Mouse (Mus musculus): ENCODE results near the gene Klk7. TPM values are rescaled to one million over a fixed set of nuclear protein-coding genes. Genes with fewer than 3 reads are reported as not detected.

Gene Klk7
- polyA plus RNA-seq, 1 experiment from 2014 or later = not detected

- no peak overlapping the region for H3K9ac ChIP-seq
- no peak overlapping the region for H3K4me3 ChIP-seq
- ATAC-seq (ENCODE audit: insufficient number of reproducible peaks, insufficient read depth, low FRiP score, low TSS enrichment) = no peak
- no peak overlapping the region for H3K27ac ChIP-seq
- H3K36me3 ChIP-seq = no peaks in the 10 kb centered on the region
- H3K4me1 ChIP-seq = no peaks in the 10 kb centered on the region
- H3K27me3 ChIP-seq = no peaks in the 10 kb centered on the region
- H3K9me3 ChIP-seq = no peaks in the 10 kb centered on the region; the same call in 1 of the 2 replicates
- H3K4me2 ChIP-seq (replicated peaks) = no peak overlapping the region
- WGBS = 82% methylated on average over 9 of the region's 9 CpGs
These were observed 43.7 kb downstream of the Klk7 start for GRCm38 (mm10) chr7:43854642-43855380.

GRCm38 (mm10) chr7:43855709-43856108 is 44.6 kb downstream of the Klk7 start:
- WGBS = 71% methylated on average over 3 of the region's 3 CpGs
- no peak for ATAC-seq (ENCODE audit: insufficient number of reproducible peaks, insufficient read depth, low FRiP score, low TSS enrichment)

GRCm38 (mm10) chr7:43856307-43856706 is 45.2 kb downstream of the Klk7 start:
- Histone ChIP-seq H3K4me2 (replicated peaks) (no peak overlapping the region), H3K4me1 (no peaks in the 10 kb centered on the region), H3K27me3 (no peaks in the 10 kb centered on the region), H3K9ac (no peak overlapping the region), H3K4me3 (no peak overlapping the region), H3K36me3 (no peaks in the 10 kb centered on the region), H3K27ac (no peak overlapping the region), H3K9me3 (no peaks in the 10 kb centered on the region; the same call in 1 of the 2 replicates)
- 80% methylated on average over 7 of the region's 7 CpGs for WGBS
- ATAC-seq (ENCODE audit: insufficient number of reproducible peaks, insufficient read depth, low FRiP score, low TSS enrichment) = no peak

More at GRCm38 (mm10) chr7:43855709-43856108, 44.6 kb downstream of the Klk7 start:
- no peak overlapping the region for H3K4me3 ChIP-seq
- H3K4me1 ChIP-seq = no peaks in the 10 kb centered on the region
- no peak overlapping the region for H3K27ac ChIP-seq
- no peak overlapping the region for H3K4me2 ChIP-seq (replicated peaks)
- H3K9me3 ChIP-seq = no peaks in the 10 kb centered on the region; the same call in 1 of the 2 replicates
- no peaks in the 10 kb centered on the region for H3K27me3 ChIP-seq
- no peak overlapping the region for H3K9ac ChIP-seq
- H3K36me3 ChIP-seq = no peaks in the 10 kb centered on the region

GRCm38 (mm10) chr7:43857501-43857900 is 46.4 kb downstream of the Klk7 start:
- H3K27me3 ChIP-seq = no peaks in the 10 kb centered on the region
- H3K36me3 ChIP-seq = no peaks in the 10 kb centered on the region
- no peaks in the 10 kb centered on the region for H3K9me3 ChIP-seq
- ATAC-seq (ENCODE audit: insufficient number of reproducible peaks, insufficient read depth, low FRiP score, low TSS enrichment) = no peak
- H3K4me1 ChIP-seq = no peaks in the 10 kb centered on the region
- H3K4me2 ChIP-seq (replicated peaks) = no peak overlapping the region
- H3K4me3 ChIP-seq = no peak overlapping the region
- H3K9ac ChIP-seq = no peak overlapping the region
- 94% methylated on average over 12 of the region's 12 CpGs for WGBS
- H3K27ac ChIP-seq = no peak overlapping the region

- Histone ChIP-seq H3K9me3 (no peaks in the 10 kb centered on the region), H3K27ac (no peak overlapping the region), H3K4me1 (no peaks in the 10 kb centered on the region), H3K4me3 (no peak overlapping the region), H3K4me2 (replicated peaks) (no peak overlapping the region), H3K9ac (no peak overlapping the region), H3K36me3 (no peaks in the 10 kb centered on the region), H3K27me3 (no peaks in the 10 kb centered on the region)
- 79% methylated on average over 8 of the region's 8 CpGs for WGBS
- no peak for ATAC-seq (ENCODE audit: insufficient number of reproducible peaks, insufficient read depth, low FRiP score, low TSS enrichment)
These were observed 49.3 kb downstream of the Klk7 start for GRCm38 (mm10) chr7:43860411-43860810.

Other genes starting within 250 kb of the Klk7 start
- 6.1 and 6.5 TPM in 2 replicates for gene Zfp658, start 249.0 kb upstream of the Klk7 start, polyA plus RNA-seq (2016; fragmentation: Nextera tagmentation; extraction: Ambion mirVana)
- 15.1 and 16.5 TPM in 2 replicates for gene Zfp719, start 231.7 kb upstream of the Klk7 start, polyA plus RNA-seq (2016; fragmentation: Nextera tagmentation; extraction: Ambion mirVana)
- 0.31 and 0.56 TPM in 2 replicates for gene Zfp819, start 204.1 kb upstream of the Klk7 start, polyA plus RNA-seq (2016; fragmentation: Nextera tagmentation; extraction: Ambion mirVana)
- gene Ceacam18, start 176.6 kb upstream of the Klk7 start, polyA plus RNA-seq (2016; fragmentation: Nextera tagmentation; extraction: Ambion mirVana) = not detected in 2 replicates
- 0.31 and 0.39 TPM in 2 replicates for gene Siglece, start 151.1 kb upstream of the Klk7 start, polyA plus RNA-seq (2016; fragmentation: Nextera tagmentation; extraction: Ambion mirVana)
- gene Ctu1, start 139.3 kb upstream of the Klk7 start, polyA plus RNA-seq (2016; fragmentation: Nextera tagmentation; extraction: Ambion mirVana) = 16.6 and 18.1 TPM in 2 replicates
- gene Klk14, start 120.9 kb upstream of the Klk7 start, polyA plus RNA-seq (2016; fragmentation: Nextera tagmentation; extraction: Ambion mirVana) = not detected in 2 replicates
- gene Klk13, start 98.7 kb upstream of the Klk7 start, polyA plus RNA-seq (2016; fragmentation: Nextera tagmentation; extraction: Ambion mirVana) = 0.36 and 0.73 TPM in 2 replicates
- gene Klk12, start 42.4 kb upstream of the Klk7 start, polyA plus RNA-seq (2016; fragmentation: Nextera tagmentation; extraction: Ambion mirVana) = not detected in 2 replicates
- 0.13 and 0.27 TPM in 2 replicates for gene Klk11, start 36.7 kb upstream of the Klk7 start, polyA plus RNA-seq (2016; fragmentation: Nextera tagmentation; extraction: Ambion mirVana)
- 0.46 and 0.87 TPM in 2 replicates for gene Klk10, start 30.3 kb upstream of the Klk7 start, polyA plus RNA-seq (2016; fragmentation: Nextera tagmentation; extraction: Ambion mirVana)
- gene Klk9, start 19.4 kb upstream of the Klk7 start, polyA plus RNA-seq (2016; fragmentation: Nextera tagmentation; extraction: Ambion mirVana) = 0.14 TPM in 1 of 2 replicates, not detected in the other
- 14.5 and 17.2 TPM in 2 replicates for gene Klk8, start 13.7 kb upstream of the Klk7 start, polyA plus RNA-seq (2016; fragmentation: Nextera tagmentation; extraction: Ambion mirVana)
- 0.20 and 0.24 TPM in 2 replicates for gene Klk6, start 13.2 kb downstream of the Klk7 start, polyA plus RNA-seq (2016; fragmentation: Nextera tagmentation; extraction: Ambion mirVana)
- 0.18 TPM in 1 of 2 replicates, not detected in the other for gene Klk5, start 30.7 kb downstream of the Klk7 start, polyA plus RNA-seq (2016; fragmentation: Nextera tagmentation; extraction: Ambion mirVana)
- gene Klk4, start 69.9 kb downstream of the Klk7 start, polyA plus RNA-seq (2016; fragmentation: Nextera tagmentation; extraction: Ambion mirVana) = 0.38 TPM in 1 of 2 replicates, not detected in the other
- not detected in 2 replicates for gene Klk15, start 122.4 kb downstream of the Klk7 start, polyA plus RNA-seq (2016; fragmentation: Nextera tagmentation; extraction: Ambion mirVana)
- not detected in 2 replicates for gene Klk1b8, start 139.4 kb downstream of the Klk7 start, polyA plus RNA-seq (2016; fragmentation: Nextera tagmentation; extraction: Ambion mirVana)
- not detected in 2 replicates for gene Klk1b1, start 155.5 kb downstream of the Klk7 start, polyA plus RNA-seq (2016; fragmentation: Nextera tagmentation; extraction: Ambion mirVana)
- not detected in 2 replicates for gene Klk1b9, start 164.8 kb downstream of the Klk7 start, polyA plus RNA-seq (2016; fragmentation: Nextera tagmentation; extraction: Ambion mirVana)
- gene Klk1b11, start 184.6 kb downstream of the Klk7 start, polyA plus RNA-seq (2016; fragmentation: Nextera tagmentation; extraction: Ambion mirVana) = not detected in 2 replicates
- gene Klk1b26, start 200.9 kb downstream of the Klk7 start, polyA plus RNA-seq (2016; fragmentation: Nextera tagmentation; extraction: Ambion mirVana) = not detected in 2 replicates
- not detected in 2 replicates for gene Klk1b27, start 241.0 kb downstream of the Klk7 start, polyA plus RNA-seq (2016; fragmentation: Nextera tagmentation; extraction: Ambion mirVana)